Mouse (Mus musculus): ENCODE results near the gene Pkdrej.
"Not testable (repeated sequence)": the region's sequence is repeated elsewhere in the genome, so short reads cannot be mapped to it uniquely, and the experiment has no call there.

The Pkdrej gene

DNA sequence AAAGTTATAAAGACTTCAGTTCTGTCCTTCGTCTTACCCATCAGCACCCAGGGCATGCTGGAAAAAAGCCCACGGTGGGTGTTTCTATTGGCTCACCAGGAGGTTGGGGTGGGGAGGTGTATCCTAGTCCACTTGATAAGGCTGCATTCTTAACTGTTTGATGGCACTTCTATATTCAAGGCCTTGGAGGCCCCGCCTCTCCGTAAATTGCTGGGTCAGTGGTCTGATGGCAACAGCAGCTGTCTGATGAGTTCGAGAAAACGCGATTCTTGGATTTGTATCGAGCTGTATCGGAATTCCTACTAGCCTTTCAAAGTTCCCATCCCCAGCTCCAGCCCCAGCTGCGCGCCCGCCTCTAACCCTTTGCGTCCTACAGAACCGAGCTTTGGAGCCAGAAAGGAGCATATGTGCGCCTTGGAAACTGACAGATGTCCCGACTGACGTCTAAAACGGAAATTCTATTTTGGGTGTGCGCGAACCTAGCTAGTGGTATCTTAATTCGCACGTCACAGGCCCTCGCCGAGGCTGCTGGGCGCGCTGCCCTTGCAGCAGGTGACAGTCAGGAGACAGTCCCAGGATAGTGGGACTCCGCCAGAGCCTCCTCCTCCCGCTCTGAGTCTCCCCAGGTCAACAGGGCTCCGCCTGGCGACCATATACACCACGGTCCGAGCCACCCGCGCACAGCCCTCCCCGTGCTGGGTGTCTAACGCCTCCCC, 10.6 kb downstream of the Pkdrej start:
- CTCF ChIA-PET = interaction anchor here (0.6 kb wide), 1 partner anchor 164 kb away, joined by 3 read pairs; no protein-coding TSS in a partner anchor

DNA sequence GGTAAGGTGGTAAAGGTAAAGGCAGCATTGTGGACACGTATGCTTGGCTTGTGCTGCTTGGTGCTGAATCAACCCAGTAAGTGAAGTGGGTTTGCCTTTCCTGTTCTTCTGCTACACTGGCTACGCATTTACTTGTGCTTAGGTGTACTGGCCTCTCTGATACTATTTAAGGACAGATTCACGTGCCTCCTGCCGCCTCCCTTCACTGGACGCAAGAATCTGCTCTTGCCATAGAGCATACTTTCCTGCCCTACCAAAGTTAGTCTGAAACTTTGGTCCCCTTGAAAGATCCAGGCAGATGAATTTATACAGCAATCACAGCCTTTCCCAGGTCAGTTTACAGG, 11.1 kb downstream of the Pkdrej start:
- CTCF ChIA-PET = no interaction called here

DNA sequence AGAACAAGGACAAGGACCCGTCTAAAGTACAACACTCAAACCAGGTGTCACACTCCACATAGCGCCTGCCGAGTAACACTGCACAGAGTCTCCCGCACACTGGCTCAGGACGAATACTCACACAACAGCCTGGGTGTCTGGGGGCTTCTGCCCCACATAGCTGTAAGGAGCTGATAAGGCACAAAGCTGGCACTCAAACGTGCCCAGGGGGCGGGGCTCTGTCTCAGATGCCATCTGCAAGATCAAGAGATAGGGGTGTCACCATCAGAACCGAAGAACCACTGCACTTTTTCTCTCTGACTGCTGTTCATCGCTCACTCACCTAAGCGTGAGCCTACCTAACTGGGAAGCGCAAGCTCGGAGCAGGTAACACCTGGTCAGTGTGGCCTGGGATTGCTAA, 12.4 kb downstream of the Pkdrej start:
- CTCF ChIA-PET = no interaction called here

DNA sequence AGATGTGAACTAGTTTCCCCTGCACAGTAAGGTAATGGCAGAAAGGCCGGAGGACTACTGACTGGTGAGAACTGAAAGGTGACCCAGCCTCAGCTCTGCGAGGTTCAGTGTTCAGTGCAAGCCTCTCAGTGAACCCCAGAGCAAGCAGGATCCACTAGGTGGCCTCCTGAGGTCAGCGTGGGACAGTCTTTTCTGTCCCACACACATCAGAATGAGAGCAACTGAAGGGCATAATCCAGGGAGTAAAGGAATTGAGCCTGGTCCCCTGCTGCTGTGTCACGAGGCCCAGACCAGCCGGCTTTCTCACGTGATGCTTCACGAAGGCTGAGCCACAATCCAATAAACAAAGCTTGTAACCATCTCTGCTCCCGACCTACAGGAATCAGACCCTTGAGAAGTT, 13.1 kb downstream of the Pkdrej start:
- CTCF ChIA-PET = no interaction called here

DNA sequence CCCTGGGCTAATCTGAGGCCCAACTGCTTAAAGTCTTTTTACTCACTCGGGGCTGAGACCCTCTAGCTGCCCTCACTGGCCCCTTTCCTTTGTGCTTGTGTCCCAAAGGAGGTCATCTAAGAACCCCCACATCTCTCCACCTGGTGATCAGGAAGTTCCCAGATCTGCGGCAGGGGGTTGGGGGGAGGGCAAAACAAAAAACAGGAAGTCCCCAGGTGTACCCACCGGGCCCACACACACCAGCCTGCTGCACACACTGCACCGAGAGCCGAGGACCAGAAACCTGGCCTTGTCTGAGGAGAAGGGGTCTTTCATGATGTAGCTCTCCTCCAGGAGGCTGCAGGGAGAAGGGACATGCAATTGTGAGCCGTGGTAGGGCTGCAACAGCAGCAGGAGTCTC, 13.5 kb downstream of the Pkdrej start:
- CTCF ChIA-PET = no interaction called here

DNA sequence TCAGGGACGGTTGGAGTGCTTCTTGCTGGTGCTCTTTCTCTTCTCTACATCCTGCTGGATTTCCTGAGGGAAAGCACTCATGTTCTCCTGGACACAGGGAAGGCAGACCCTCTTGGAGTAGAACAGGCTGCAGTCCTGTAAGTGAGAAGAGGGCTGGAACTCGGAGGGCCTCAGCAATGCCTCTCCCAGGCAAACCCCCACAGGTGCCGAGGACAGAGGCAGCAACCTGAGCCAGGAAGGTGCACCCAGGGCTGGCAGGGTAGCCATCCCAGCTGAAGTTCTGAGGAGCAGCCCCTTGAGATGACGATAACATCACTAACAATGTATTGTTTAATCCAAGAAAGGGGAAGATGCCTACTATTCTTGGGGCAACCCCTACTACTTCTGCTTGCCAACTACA, 14.1 kb downstream of the Pkdrej start:
- CTCF ChIA-PET = no interaction called here

DNA sequence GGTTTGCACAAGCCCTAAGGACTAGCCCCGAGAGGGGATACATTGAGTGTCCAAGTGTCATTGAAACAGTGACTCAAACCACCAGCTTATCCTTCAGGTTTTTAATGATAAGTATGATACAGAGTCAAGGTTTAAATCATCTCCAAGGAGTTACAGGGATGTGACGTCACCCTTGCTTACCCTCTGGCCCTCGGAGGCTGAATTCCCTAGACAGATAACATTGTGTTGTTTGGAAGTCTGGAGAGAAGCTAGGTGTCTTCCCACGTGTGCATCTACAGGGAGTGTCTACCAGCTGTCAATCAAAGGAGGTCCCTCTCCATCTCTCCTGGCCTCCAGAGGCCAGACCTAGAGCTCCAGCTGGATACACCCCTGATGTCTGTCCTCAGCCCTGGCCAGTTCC, 14.6 kb downstream of the Pkdrej start:
- CTCF ChIA-PET = no interaction called here

DNA sequence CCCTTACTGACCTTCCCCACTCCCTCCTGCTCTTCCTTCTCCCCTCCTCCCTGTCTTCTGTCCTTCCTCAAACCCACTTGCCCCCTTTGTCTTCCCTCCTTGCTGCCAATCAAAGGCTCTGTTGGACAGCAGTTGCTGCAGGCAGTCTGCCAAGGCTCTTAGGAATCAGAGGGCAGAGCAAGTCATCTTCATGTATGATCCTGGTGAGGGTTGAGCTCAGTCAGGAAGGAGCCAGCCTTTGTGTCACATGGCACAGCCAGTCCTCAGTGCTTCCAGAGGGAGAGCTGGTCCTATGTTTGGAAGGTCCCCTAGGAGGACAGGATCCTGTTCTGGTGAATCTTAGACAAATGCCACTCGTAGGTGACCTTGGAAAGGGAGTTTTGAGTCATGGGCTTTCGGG, 18.6 kb downstream of the Pkdrej start:
- CTCF ChIA-PET = no interaction called here

DNA sequence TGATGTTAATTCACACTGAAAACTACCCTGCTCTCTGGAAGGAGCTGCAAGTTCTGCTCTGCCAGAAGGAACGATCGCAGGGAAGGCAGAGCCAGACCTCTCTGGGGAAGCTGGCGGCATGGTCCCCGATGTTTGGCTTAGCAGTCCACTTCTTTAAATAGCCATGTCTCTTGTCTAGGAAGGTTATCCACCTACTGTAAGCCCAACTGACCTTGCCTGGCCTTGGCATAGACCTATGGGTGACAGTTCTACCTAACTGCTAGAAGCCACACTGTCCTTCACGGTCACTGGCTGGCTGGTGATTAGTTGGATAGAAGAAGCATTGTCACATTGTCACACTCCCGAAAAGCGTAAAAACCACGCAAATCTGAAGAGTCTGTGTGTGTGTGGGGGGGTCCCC, 22.9 kb downstream of the Pkdrej start:
- CTCF ChIA-PET = no interaction called here

DNA sequence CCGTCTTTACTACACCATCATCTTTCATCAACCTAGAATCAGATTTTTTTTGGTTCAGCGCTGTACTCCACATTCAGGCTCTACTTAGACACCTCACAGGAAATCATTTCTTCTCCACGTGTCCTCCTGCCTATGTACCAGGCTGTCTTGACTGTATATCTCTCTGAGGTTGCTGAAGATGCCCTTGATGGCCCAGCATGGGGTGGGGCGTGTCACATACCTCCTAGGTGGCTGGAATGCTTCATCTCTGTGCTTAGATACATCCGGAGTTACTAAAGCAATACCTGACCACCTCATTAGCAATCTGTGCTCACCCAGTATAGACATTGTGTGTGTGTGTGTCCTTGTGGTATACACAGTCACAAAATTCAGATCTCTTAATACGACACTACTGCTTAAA, 26.0 kb downstream of the Pkdrej start:
- CTCF ChIA-PET = no interaction called here

DNA sequence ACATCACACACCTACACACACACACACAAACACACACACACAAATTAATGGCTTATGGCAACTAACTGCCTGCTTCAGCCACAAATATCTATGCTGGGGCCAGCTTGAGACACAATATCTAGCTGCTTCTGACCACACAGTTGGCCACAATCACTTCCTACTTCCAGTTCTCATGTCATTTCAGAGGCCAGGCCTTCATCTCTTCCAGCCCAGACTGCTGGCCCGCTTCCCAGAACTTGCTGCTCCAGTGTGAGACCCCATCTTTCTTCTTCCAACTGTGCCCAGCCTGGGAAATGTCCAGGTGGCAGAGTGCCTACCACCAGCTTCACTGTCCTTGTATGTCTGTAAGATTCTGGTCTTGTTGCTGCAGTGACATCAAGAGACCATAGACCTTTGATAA, 28.7 kb downstream of the Pkdrej start:
- CTCF ChIA-PET = no interaction called here

DNA sequence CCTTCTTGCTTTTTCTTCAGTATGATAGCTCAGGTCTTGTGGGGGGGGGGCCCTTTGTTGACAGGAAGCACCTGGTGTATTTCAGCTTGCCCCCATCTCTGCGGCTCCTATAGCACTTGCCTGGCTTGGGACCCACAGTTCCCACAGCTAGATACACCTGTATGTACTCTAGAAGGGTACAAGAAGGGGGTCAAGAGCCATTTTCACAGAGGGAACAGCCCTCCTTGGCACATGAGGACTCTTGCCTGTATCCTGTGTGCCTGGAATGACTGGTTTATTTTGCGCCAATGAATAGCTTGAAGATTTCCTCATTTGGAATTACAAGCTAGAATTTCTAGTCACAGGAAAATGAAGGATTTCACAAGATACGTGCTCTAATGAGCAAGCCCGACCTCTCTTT, 30.1 kb downstream of the Pkdrej start:
- CTCF ChIA-PET = no interaction called here

DNA sequence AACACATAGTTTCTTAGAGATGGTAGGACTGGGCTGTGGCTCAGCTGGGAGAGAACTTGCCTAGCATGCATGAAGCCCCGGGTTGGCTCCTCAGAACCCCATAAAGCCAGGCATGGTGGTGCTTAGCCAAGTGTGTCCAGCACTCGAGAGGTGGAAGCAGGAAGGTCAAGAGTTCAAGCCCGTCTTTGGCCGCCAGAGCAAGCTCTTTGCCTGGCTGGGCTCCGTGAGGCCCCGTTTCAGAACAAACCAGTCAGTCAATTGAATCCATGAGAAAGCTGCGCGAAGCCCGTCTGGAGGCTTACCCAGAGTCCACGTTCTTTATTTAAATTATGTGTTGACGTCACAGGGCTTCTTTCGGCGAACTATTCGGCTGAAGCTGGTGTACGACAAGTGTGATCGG, 32.9 kb downstream of the Pkdrej start:
- CTCF ChIA-PET = no interaction called here

DNA sequence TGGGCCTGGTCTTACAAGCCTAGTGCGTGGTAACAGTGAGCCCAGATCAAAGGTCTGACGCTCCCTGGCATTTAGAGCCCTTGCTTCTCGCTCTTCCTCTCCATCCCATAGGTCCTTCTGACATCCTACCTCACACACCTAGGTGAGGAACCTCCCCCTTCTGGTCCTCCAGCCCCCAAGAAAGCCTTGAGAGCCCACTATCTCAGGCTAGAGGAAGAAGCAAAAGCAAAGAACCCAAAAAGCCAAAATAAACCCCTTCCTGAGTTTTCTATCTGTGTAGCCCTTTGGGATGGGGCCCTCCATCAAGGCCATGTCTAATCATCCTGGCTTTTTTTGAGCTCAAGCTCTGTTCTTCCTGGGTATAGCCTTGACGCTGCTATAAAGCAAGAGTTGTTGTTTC, 33.5 kb downstream of the Pkdrej start:
- CTCF ChIA-PET = no interaction called here

DNA sequence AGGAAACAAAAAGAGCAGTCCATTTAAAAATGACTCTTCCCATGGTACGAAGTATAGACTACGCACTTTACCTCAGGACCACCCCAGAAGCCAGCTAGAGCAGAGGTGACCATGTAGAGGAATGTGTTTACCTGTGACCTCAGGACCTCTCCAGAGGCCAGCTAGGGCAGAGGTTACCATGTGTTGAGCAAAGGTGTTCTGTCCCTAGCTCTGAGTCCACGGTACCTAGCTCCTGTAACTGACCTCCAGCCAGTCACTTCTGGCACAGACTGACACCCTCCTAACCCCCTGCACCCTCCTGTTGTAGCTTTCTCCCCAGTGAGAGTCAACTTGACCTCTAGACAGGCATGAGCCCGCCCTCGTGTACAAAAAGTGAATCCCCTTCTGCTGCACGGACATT, 34.1 kb downstream of the Pkdrej start:
- CTCF ChIA-PET = no interaction called here

DNA sequence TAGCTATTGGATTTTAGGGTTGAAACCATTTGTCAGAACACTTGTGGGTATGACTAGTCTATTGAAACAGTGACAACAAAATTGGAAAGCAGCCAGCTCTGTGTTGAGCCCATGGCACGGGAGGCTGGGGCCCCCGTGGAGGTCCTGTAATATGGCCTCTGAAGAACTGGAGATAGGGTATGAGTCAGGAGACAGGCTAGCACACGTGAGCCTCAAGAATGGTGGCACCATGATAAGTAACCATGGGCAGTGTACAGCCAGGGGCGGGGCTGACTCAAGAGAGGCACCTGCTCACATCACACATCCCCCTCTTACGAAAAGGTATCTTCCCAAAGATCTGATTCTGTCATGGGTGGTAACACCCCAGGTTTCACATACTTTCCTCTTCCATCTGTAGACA, 34.8 kb downstream of the Pkdrej start:
- CTCF ChIA-PET = interaction anchor here (0.5 kb wide), 1 partner anchor 35 kb away, joined by 3 read pairs; no protein-coding TSS in a partner anchor

DNA sequence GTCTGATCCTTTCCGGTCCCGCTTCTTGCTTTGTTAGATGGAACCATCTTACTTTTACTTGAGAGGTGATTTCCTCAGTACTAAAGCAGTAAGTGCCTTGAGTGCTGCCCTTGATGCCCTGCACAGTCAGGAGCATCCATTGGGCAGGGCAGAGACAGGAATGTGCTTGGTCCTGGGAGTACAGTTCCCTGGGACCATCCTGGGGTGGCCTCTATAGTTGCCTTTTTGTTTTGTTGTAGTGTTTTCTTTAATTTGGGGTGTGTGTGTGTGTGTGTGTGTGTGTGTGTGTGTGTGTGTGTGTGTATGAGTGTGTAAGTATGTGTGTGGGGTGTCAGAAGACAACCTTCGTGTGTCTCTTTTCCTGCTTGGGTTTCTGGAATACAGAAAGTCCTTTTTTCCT, 37.2 kb downstream of the Pkdrej start:
- CTCF ChIA-PET = no interaction called here

DNA sequence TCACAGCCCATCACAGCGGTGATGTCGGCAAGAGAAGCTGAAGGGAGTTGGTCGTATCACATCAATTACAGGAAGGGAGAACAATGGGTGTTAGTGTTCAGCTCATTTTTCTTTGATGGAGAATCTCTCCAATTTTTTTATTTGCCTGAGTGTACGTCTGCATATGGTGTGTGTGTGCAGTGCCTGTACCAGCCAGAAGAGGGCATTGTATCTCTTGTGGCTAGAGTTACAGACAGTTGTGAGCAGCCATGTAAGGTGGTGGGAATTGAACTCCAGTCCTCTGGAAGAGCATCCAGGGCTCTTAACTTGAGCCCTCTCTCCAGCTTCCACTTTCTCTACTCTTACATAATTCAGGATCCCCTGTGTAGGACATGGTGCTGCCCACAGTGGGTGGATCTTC, 38.4 kb downstream of the Pkdrej start:
- CTCF ChIA-PET = no interaction called here

DNA sequence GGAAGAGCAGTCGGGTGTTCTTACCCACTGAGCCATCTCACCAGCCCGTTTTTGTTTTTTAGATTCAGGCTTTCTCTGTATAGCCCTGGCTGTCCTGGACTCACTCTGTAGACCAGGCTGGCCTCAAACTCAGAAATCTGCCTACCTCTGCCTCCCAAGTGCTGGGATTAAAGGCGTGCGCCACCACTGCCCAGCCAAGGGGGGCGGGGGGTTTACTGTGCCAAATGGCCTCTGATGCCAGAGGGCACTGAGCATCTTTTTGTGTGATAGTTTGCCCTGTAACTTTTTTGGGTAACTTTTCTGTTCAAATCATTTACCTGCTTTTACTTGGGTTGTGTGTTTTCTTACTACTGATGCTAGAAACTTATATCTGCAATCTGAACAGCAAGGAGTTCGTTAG, 42.6 kb downstream of the Pkdrej start:
- CTCF ChIA-PET = not testable (repeated sequence)

DNA sequence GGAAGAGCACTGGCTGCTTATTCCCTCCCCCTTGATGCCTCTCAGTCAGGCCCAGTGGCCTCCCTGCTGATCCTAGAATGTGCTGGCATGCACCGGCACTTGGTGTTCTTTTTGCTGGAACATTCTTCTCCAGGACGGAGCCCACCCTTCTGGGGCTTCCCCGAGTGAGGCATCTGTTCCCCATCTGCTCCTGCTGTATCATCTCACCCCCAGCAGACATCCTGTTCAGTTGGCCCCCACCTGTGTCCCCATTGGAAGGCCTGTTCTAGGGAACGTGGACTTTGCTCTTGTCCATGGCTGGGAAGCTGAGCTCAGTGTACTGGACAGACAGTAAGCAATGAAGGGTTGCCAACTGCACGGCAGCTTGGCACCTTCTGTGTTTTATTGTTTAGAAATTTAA, 44.8 kb downstream of the Pkdrej start:
- CTCF ChIA-PET = no interaction called here

DNA sequence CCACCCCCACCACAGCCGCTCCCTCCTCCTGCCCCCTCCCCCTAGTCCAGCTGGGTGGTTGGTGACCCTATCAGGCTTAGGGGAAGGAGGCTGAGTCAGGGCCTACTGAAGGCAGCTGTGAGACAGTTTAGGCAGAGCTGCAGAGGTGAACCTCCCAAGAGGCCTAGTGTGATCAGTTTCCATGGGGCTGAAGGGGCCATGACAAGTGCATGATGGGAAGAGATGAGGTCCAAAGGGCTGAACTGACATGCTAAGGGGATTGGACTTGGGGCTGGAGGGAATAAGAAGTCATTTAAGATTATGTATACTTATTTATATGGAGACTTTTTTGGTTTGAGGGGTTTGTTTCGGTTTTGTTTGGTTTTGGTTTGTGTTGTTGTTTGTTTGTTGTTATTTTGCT, 45.3 kb downstream of the Pkdrej start:
- CTCF ChIA-PET = no interaction called here

DNA sequence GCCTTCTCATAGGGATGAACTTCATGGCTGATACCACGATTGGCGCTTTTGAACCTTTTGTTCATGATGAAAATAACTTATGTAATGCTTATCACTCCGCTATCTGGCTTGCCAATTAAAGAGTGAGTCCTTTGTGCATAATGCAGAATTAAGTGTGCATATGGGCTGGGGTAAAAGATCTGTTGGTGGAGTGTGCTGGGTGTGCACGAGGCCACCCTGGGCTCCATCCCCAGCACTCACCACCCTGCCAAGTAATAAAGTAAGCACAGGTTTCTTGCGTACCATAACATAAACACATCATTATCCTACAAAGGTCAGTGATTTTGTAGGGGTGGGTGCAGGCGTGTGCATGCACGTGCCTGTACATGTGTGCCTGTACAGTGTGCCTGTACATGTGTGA, 46.5 kb downstream of the Pkdrej start:
- CTCF ChIA-PET = no interaction called here

DNA sequence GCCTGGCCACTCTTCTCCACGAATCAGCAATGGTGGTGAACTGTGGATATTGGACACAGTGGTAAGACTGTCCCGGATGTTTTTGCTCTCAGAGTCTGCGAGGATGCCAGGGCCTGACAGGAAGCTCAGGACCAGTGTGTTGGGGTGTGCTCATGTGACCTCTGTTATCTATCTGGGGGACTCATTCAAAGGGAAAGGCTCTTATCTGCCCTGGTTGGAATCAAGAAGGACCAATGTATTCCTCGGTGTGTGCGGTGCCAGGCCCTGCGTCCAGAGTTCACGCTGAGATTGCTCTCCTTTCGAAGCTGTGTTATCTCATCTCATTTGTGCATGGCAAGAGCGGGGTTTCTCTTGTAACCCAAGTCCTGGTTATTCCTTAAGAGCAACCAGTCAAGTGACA, 47.1 kb downstream of the Pkdrej start:
- CTCF ChIA-PET = no interaction called here

DNA sequence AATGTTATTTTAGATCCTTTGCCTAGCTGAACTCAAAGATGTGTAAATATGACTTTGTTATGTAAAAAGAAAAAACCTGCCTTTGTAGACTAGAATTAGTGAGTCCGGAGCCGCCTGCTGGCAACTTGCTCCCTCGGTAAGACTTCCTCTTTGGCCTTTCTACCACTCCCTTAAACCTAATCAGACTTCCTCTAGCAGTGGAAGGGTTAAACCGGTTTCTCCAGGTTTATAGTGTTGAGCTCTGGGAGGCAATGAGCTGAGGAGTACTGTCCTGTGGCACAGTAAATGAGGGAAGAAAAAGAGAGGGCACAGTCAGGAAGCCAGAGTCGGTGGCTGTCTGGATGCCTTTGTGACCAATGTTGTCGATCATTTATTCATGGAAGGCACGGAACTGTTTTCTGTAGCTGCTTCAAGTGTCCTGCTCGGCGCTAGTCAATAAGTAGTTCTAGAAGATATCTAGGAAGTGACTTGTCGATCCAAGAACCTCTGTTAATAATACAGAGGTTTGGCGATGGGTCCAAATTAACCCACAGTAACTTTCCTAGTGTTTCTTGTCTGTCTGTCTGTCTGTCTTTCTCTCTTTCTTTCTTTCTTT, 49.3 kb downstream of the Pkdrej start:
- CTCF ChIA-PET = no interaction called here
